Mouse (Mus musculus) lung, postnatal 10 days (tissue): ENCODE results near the gene Ccdc34.
A peak's percentile ranks its signal among the peaks of the same experiment; 100 is the strongest.
"Not testable (repeated sequence)": the region's sequence is repeated elsewhere in the genome, so short reads cannot be mapped to it uniquely, and the experiment has no call there.

Source experiments
- DNase-seq: peaks from one replicate; pipeline ENCODE4 v3.0.0; 2021

Ccdc34 gene

DNA sequence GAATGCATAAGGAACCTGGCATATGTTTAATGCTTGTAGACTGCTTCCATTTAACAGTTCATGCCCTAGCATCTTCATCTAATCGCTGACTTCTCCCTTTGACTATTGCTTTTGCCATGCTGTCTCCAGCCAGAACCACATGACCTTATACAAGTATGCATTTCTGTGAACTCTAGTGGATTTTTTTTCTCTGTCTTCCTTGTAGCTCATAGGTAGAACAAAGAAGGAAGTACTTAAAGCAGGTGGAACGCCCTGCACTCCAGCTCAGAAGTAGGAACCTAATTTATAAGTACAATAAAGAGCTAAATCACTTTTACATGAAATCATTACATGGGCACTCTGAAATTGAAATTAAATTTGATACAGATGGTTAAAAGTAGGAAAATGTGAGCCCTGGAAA lies 65.4 kb downstream of the Ccdc34 start:
- no peak for DNase-seq

DNA sequence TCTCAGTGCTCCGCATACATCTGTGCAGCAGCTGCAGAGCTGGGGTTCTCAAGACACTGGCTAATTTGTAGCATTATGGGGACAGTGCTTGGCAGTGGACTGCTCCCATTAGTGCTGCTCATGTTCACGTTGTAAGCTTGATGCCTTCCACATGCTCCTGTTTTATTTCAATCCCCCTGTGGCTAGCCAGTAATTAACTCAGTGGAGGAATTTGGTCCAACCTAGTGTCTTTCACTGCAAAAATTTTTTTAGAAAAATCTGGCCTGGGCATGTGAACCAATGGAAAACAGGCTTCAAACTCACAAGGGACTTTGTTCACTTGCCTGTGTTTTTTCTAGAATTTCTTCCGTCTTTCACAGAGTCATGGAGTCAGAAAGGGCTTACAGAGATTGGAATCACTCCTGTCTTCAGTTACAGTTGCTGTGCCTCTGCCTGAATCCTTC lies 68.1 kb downstream of the Ccdc34 start:
- DNase-seq, result no peak

DNA sequence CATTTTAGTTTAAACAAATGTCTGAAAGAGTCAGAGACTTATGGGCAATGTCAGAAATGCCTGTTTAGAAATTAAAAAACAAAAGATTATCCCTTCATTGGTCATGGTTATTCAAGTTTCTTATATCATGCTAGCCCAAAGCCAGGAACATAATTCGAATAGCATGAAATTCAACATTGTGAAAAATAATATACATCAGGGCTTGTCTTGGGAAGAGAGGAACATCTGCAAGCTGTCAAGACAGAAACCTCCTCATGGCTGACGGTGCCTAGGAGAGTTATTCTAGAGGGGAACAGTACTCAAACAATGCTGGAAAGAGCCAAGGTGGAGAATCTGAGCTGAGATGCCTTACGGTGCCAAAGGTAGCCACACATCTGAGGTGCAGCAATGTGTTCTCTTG lies 96.5 kb downstream of the Ccdc34 start:
- DNase-seq, result no peak

DNA sequence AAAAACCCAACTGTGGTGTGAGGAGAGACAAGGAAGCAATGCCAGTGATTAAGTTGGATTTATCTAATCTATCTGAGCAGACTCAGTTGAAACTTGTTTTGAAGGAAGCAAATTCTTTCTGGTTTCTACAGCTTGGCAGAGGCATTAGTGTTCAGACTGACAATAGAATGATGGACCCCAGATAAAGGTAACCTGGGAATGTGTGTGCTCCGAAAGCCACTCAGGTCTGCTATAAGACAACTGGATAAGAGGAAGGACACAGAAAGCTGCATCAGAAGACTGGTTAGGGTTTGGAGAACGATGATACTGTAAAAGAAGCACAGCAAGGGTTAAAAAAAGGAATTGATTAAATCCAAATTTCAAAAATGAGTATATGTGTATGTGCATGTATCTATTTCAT lies 111.8 kb downstream of the Ccdc34 start:
- no peak for DNase-seq

DNA sequence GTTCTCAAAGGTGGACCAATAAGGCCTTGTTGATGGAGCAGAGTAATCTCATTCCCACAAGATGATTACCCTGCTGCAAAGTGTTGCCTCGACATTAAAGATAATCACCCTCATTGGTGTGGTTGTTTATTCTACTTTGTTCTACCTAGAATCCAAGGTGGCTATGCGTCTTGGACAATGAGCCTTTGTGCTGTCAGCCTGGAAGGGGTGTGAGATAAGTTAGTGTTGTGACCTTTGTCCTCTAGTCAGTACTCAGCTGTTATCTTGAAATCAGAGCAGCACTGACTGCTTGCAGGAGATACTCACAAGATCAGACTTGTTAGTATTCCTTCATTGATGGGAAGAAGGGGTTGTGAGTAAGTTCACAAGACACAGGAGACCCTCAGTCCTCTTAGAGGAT lies 114.0 kb downstream of the Ccdc34 start:
- no peak for DNase-seq

DNA sequence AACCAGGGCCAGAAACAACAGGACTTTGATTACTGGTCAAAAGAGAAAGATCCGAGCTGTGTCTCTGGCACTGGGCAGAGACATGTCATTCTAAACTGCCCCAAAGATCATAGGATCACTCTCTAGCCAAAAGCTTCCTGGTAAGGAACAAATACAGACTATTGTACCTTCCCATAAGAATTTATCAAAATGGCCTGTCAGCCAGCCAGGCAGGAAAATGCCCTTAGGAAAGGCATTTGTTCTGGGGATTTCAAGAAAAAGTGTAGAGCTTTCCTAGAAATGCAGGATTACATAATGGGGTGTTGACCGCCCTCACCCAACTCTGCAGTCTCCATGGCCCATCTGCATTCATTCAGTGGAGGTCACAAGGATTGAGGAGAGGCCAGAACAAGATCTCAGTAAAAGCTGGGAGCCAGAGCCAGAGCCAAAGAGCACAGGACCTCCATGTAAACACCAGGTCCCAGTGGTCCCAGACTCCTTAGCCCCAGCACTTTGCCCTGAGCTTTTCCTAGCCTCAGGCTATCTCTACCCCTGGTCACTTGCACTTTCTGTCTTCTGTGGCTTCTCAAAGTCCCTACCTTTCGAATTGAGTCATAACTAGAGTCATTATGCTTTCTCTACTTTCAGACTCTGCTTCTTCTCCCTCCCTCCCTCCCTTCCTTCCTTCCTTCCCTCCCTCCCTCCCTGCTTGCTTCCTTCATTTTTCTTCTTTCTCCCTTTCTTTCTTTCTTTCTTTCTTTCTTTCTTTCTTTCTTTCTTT lies 115.9 kb downstream of the Ccdc34 start:
- DNase-seq, result no peak

DNA sequence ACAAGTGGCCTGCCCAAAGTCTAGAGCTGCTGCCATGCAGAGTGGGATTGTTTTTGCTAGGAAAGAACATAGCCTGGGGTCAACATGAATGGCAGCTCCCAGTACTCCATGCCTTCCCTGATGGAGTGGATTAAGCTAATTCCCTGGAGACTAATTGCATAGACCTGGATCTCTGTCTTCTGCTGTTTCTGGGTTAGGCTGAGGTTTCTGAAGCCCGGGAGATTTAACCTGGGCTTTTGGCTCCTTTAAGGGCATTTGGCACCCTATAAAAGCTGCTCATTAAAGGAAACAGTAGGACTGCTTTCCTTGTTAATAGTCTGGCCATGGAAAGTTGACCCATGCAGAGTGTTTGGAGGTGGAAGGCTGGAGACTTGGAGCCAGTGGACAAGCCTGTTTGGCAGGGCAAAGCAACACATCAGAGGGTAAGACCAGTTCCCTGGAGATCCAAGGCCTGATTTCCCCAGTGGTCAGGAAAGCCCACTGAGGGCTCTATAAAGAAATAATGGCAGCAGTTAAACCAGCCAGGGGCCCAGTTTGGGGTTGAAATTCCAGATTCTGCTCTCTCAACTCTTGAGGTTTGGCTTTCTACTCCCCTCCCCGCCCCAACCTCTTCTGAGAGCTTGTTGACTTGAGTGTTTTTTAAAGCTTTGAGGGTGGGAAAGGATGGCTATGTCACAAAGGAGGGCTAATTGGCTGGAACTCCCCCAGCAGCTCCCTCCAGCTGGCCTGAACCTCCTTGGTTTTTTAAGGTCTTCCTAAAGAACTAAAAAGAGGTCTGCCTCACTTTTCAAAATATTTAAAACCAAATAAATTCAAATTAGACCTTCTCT lies 117.4 kb downstream of the Ccdc34 start:
- no peak for DNase-seq

DNA sequence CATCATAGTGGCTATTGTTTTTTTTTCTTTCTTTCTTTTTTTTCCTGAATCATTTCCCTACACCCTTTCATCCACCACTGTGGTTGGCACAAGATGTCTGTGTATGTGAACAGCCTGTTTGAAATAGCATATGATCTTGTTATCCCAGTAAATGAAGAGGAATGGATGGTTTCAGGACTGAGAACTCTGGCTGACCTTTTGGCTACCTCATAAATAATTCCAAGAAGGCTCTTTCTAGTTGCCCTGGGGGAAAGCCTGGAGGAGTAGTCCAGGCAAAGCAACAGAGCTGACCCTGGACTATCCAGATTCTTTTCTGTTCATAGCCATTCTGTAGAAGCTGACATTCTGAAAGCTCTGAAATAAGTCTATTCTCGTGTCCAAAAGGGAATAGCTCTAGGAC lies 119.7 kb downstream of the Ccdc34 start:
- no peak for DNase-seq

DNA sequence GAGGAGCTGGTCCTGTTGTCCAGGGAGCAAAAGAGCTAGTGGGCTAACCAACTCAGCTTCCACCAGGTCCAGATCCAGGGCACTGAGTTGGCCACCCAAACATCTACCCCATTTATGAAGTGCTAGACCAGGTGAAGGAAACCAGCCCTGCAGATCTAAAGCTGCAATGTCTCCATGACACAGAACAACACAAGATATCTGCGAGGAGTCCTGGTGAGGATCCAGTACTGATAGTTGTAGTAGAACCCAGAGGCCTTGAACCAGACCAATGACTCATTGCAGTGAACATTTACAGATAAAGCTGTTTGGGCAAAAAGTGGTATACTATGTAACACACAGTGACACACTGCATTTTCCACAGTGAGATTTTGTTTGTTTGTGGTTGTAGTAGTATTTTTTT lies 120.5 kb downstream of the Ccdc34 start:
- DNase-seq, result no peak

DNA sequence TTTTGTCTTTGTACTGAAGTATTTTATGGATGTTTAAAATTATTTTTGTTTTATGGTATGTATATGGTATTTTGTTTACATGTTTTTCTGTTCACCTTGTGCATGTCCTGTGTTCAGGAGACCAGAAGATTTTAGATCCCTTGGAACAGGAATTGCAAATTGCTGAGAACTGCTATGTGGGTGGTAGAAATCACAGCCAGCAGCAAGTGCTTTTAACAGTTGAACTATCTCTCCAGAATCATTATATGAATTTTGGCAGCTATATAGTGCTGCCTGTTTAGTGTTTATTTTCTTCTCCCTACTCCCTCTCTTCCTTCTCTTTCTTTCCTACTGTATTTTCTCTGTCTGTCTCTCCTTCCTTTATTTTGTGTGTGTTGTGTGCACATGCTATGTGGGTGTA lies 130.4 kb downstream of the Ccdc34 start:
- not testable (repeated sequence) for DNase-seq

DNA sequence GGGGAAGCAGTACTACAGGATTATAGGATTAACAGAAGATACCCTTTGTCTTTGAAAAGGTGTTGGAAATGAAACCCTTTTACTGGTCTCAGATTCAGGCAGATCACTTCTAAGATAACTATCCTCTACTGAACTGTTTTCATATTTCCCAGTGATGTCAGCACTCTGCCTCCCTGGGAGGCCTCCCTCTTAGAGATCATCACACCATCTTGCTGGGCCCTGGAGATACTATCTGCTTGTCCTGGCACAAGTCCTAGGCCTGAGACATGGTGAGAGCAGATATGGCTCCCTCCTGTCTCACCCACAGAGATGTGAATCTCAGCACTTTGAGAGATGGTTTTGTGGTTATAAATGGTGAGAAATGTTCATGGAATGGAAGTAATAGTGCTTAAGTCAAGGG lies 131.6 kb downstream of the Ccdc34 start:
- no peak for DNase-seq

DNA sequence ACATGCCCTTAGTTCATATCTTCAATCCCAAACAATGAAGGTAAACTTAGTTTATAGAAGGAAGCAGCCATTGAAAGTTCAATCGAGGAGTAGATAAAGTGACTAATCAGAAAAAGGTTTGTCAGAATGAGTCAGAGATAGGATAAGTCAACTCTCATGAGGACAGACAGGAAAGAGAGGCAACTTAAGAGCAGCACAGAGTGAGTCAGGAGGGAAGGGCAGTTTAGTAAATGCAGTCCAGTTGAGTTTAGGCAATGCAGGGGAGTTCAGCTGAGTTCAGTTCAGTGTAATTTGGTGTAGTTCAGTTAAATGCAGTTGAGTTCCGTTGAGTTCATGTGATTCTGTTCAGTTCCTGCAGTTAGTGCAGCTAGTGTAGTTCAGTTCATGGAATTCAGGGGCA lies 138.7 kb downstream of the Ccdc34 start:
- DNase-seq, result no peak

DNA sequence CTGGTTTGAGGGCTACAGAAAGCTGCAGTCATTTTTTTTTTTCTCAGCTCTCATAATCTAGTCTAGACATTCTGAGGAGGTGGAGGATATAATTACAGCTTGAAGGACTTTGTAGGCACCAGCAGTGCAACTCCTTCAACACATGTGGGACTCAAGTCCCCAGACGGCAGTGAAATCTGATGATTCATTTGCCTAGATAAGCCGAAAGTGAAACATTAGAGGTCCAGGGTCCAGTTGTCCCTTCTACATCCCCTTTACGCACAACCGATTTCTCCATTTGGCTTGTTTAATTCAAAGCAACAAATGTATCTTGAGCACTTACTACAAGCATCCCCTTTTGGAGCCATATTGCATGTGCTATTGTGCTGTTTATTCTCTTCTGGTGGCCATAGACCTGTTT lies 147.4 kb downstream of the Ccdc34 start:
- no peak for DNase-seq

DNA sequence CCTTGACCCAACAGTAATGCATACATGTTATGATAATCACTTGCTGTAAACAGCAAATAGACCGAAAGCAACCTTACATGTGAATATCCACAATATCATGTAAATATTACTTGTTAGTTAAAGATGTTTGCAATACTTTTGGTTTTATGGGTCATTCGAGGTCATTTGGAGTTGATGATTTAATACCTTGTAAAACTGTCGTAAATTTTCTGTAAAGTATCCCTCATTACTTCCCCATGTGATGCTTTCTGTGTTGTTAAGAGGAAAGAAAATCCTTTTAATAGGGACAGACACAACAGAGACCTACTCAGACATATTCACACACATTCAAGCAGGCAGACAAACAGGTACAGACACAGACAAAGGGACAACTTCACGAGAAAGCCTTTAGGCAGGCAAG lies 150.1 kb downstream of the Ccdc34 start:
- no peak for DNase-seq

DNA sequence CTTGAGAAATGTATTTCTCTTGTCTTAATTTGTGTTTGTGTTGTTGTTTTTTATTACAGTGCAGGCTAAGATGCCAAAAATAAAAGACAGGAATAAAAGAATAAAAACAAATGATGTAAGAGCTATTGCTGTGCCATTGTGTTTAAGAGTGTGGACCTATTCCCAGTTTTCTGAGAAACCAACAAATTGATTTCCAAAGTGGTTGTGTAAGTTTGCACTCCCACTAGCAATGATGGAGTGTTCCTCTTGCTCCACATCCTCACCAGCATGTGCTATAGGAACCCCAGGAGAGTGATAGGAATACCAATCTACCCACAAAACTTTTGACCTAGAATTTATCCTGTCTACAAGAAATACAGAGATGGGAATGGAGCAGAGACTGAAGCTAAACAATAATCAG lies 150.7 kb downstream of the Ccdc34 start:
- no peak for DNase-seq

DNA sequence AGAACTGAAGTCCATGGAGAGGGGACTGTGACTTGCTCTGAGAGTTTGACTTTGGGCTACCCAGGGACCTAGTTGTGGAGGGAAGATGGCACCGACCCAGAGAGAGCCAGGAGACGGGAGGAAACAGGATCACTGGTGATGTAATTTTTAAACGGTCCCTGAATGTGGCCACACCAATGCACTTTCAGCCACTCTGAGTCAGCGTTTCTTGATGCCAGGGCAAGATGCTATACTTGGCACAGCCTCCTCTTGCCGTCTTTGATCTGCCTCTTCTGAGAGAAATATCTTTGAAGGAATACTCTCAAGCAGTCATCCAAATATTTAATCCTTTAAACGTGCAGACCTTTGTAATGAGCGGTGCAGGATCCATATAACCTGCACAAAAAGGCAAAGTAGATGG lies 154.8 kb downstream of the Ccdc34 start:
- no peak for DNase-seq

DNA sequence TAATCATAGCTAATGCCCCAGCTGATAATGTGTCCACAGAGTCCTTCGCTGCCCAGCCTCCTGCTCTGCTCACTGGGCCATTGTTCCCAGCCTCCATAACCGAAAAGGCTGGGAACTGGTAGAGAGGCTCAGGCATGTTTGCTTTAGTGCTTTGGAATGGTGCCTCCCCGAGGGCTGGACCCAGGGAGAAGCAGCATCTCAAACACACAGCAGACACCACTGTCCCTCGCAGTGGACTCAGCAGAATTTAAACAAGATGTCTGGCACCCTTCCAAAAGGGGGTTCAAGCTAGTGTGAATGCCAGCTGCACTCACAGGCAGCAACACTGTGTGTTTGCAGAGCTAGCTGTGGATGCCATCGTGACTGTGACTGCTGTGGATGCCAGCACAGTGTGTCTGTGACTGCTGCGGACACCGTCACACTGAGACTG lies 156.2 kb downstream of the Ccdc34 start:
- DNase-seq, result peak; percentile 36

DNA sequence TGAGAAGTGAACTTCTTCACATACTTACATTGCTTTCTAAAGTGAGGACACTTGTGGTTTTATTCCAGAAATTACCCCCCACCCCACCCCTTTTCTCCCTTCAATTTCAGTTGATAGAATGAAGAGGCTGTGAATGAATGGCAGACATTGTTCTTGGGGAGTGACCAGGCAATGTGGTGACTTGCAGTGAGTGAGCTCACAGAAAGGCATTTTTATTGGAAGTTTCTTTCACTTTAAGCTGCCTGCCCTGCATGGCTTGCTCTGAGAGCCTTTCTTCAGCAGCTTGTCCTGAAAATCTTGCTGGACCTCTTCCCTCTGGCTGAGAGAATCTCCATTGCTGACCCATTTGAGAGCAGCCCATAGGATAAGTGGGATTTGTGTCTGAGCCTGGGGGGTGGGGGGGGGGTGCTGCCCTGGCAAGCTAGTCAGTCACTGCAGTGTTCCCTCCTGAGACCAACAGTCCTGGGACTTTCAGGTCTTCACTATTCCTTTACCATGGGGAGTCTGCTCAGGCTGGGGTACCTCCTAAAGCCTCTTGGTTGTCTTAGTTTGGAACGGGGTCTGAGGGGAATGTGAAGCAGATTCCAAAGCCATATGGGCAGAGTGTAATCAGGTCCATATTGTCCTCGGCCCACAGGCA lies 159.3 kb downstream of the Ccdc34 start:
- DNase-seq, result no peak

DNA sequence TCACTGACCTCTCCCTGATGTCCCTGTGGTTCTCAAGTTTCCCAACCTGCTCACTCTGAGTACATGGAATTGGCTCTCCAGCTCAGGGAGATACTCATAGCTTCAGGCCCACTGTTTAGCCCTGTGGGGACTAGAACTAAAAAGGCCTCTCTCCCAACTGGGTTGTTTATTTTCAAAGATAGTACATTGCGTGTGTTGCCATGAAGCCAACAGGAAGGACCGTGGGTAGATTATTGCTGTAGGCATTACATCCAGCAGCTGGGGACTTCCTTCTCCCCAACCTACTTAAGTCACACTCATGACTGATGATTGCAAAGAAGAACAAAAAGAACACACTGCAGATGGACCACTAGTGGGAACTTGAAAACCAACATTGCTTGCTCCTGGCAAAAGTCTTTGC lies 159.8 kb downstream of the Ccdc34 start:
- DNase-seq, result no peak

DNA sequence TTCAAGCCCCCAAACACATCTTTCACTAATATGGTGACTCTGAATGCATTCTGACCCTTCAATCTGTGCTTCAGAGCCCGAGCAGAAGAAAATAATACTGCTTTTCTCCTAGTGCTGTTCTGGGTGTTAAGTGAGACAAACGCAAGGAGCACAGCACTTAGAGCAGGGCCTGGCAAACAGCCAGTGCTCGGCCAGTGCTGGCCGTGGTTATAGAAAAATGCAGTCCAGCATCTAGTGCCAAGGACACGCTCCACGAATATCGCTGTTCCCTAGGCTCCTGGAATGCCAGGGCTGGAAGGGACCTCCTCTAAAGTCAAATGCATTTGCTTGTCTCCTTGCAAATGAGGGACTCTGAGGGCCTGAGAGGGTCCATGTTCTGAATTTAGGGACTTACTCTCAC lies 160.3 kb downstream of the Ccdc34 start:
- peak; percentile 44 for DNase-seq

DNA sequence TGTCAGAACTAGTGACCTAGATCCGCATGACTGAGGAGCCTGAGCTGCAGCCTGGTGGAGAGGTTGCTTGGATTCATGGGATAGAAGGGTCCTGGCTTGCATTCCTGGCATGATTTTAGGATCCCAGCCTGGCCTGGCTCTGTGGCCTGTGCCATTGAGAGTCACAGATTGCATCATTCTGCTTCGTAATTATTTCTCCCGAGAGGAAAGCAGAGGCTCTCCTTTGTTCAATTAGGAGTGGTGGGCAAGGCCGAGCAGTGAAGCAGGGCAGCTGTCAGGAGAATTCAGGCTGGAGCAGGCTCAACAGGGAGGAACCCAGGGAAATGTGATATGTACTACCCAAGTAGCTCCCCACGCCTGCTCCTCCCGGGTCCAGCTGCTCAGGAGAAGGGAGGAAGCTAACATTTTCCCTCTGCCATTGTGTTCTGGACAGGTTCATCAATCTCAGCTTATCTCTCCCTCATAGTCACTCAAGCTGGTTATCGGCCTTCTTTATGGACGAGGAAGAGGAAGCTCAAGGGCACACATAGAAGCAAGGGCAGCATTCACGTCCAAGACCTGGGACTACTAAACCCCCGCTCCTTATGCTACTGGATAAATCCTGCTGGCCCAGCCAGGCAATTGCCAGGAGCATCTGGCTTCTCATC lies 162.2 kb downstream of the Ccdc34 start:
- peak; percentile 52 for DNase-seq

DNA sequence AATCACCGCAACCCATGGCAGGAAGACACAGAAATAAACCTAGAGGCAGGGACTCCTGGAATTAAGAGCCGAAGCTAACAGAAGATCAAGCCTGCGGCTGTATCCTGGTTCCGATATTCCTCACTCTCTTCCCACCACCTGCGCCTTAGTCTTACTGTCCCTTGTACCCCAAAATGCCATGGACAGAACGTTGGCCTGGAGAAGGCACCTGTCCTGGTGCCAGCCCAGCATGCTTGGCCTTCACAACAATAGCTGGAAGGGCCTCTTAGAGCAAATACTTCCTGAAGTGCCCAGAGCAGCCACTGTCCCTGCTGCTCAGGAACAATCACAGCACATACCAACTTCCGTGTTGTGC lies 162.7 kb downstream of the Ccdc34 start:
- DNase-seq, result peak; percentile 8

DNA sequence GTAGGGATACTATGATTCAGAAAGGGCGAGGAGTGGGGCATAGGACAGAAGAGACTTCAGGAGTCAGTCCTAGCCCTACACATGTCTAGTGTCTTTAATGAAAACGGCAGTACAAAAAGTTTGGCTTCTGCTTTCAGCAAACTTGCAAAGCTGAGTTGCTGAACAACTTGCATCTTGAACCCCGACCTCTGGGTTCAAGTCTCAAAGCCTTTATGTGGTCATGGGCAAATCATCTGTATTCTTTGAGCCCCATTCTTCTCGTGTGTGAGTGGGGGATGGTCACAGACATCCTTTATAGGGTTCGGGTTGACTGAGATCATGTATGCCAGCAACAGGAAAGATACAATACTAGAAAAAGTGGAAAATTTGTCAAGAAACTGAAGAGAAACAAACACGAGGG lies 164.0 kb downstream of the Ccdc34 start:
- DNase-seq, result no peak

DNA sequence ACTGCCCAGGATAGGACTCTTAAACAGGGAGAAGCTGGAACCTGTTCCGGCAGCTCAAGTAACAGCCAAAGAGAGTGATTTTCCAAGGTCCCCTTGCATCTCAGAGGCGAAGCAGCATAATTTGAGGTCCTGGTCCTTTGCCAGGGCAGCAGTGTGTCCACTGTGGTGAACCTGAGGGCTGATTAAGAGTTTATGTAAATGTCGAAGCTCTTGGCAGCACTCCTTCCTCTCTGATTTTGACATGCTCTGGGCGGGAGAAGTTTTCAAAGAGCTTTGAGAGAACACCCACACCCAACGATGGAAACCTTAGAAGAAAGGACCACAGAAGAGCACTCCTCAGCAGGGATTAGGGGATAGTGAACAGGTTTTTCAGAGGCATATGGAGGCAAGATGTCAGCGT lies 164.6 kb downstream of the Ccdc34 start:
- no peak for DNase-seq
